Mouse (Mus musculus) stomach, postnatal 0 days (tissue): ENCODE measurements around the gene Cox8b.

ENCODE experiments used
- CTCF ChIP-seq: IDR thresholded peaks from 2 replicates; pipeline ENCODE4 v1.5.1; 2016; ENCODE audit warnings: antibody characterized with exemption, low read depth, mild to moderate bottlenecking, moderate library complexity
- EP300 ChIP-seq: optimal IDR thresholded peaks from 2 replicates; pipeline ENCODE3; 2016; ENCODE audit warnings: antibody characterized with exemption

DNA sequence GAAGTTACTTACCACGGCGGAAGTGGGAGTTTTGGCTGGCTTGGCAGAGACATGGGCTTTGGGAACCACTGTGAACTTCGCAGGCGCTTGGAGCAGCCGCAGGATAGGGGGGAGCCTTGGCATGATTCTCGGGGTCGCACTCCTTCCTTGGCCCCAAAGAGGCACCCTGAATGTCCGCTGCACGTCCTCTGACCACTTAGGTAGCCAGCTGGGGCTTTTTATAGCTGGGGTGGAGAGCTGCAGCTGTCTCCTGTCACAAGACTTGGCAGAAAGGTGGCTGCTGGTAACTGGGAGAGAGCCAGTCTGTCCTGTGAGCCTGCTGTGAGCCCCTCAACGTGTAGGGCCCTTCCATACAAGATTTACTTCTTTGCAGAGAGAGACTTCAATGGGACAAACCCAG lies at the start of gene Cox8b:
- TF ChIP-seq EP300 (no peak), CTCF (no peak)
